Mouse (Mus musculus) inflammation-experienced regulatory T-cells (primary cell): ENCODE data around the gene Srbd1. TPM values are rescaled to one million over a fixed set of nuclear protein-coding genes. Genes with fewer than 3 reads are reported as not detected.

Source experiments
- polyA plus RNA-seq, 2 experiments: library from polyadenylated mRNA; unstranded; fragments of 100-300 nt; shearing (Covaris generic); gene quantifications; one replicate each; pipeline ENCODE4 v1.2.1; 2017

Gene Srbd1
- polyA plus RNA-seq, result 10 to 100 TPM; 13.1 to 13.2 TPM

GRCm38 (mm10) chr17:86145079-86145951 lies at the start of gene Srbd1:
Gene Srbd1 (minus strand): TSS chr17:86145175.

GRCm38 (mm10) chr17:86167320-86168230 lies 22.6 kb upstream of the Srbd1 start, which contains the start of gene Prkce:
Gene Prkce (plus strand): TSS chr17:86167785.

Other genes starting within 250 kb of the Srbd1 start
- gene Prkce, start 22.6 kb upstream of the Srbd1 start, polyA plus RNA-seq, result 10 to 100 TPM in 1 of 2 experiments, 1 to 10 TPM in 1; 7.4 to 12.9 TPM